Mouse (Mus musculus) intestine, postnatal 0 days (tissue): ENCODE measurements around the gene Psmb5. TPM values are rescaled to one million over a fixed set of nuclear protein-coding genes. Genes with fewer than 3 reads are reported as not detected.
A peak's percentile ranks its signal among the peaks of the same experiment; 100 is the strongest.

Source experiments
- ATAC-seq: fragments of 200-750 bp; cut with Nextera tagmentation; 2 replicates; pipeline ENCODE4 v1.8.0; 2017; ENCODE audit warnings: mild to moderate bottlenecking, moderate TSS enrichment, moderate library complexity
- H3K27ac ChIP-seq: fragments of 300-500 bp; sonication (generic); 2 replicates; pipeline ENCODE4 v1.5.1; 2014; ENCODE audit warnings: mild to moderate bottlenecking, low read depth, low read length, moderate library complexity
- H3K27me3 ChIP-seq: fragments of 300-500 bp; sonication (generic); replicated peaks from 2 replicates; pipeline ENCODE4 v1.6.1; 2014; ENCODE audit warnings: low read length, mixed read lengths; ENCODE audit not compliant: control insufficient read depth, insufficient read depth
- H3K36me3 ChIP-seq: fragments of 300-500 bp; sonication (generic); 2 replicates; pipeline ENCODE4 v1.6.1; 2014; ENCODE audit warnings: mild to moderate bottlenecking, moderate library complexity; ENCODE audit not compliant: control insufficient read depth, insufficient read depth
- H3K4me1 ChIP-seq: fragments of 300-500 bp; sonication (generic); replicated peaks from 2 replicates; pipeline ENCODE4 v1.6.1; 2014; ENCODE audit warnings: antibody characterized with exemption, low read length, mixed read lengths; ENCODE audit not compliant: control insufficient read depth, insufficient read depth
- H3K4me2 ChIP-seq: fragments of 300-500 bp; sonication (generic); replicated peaks from 2 replicates; pipeline ENCODE4 v1.6.1; 2014; ENCODE audit warnings: low read depth, mild to moderate bottlenecking, moderate library complexity
- H3K4me3 ChIP-seq: fragments of 300-500 bp; sonication (generic); 2 replicates; pipeline ENCODE4 v1.5.1; 2014; ENCODE audit warnings: low read depth, low read length
- H3K9ac ChIP-seq: fragments of 300-500 bp; sonication (generic); 2 replicates; pipeline ENCODE4 v1.6.1; 2014; ENCODE audit warnings: mild to moderate bottlenecking, low read depth, low read length
- H3K9me3 ChIP-seq: fragments of 300-500 bp; sonication (generic); 2 replicates; pipeline ENCODE4 v1.6.1; 2016; ENCODE audit warnings: mixed run types; ENCODE audit not compliant: control insufficient read depth
- CTCF ChIP-seq: sonication (generic); IDR thresholded peaks from 2 replicates; pipeline ENCODE4 v1.5.1; 2016; ENCODE audit warnings: low read depth, mild to moderate bottlenecking, control low read depth, antibody characterized with exemption, moderate library complexity
- WGBS: fragments of 180-500 bp; shearing (Covaris S2); extraction: QIAGEN DNeasy Blood & Tissue Kit; methylation state at CpG from one replicate; pipeline ENCODE4 v1.1.7; 2014; 5-methylcytosine and 5-hydroxymethylcytosine counted together
- microRNA counts: library from miRNA; unstranded; fragments of <30 nt; microRNA quantifications from one replicate; lab custom pipeline; 2016
- microRNA-seq: library from miRNA; unstranded; fragments of <30 nt; microRNA quantifications from one replicate; pipeline ENCODE4, GENCODE M21; 2016
- polyA plus RNA-seq: library from polyadenylated mRNA; unstranded; fragments of >200 nt; fragmentation: Nextera tagmentation; extraction: Ambion mirVana; gene quantifications from 2 replicates; pipeline ENCODE4 v1.2.1, GENCODE M21; 2015

Gene Psmb5
- polyA plus RNA-seq, 1 experiment from 2014 or later, result 274 TPM

GRCm38 (mm10) chr14:54572790-54573736 is 44.8 kb downstream of the Psmb5 start:
- peak overlapping the region; percentile 79 for H3K27ac ChIP-seq
- TF ChIP-seq CTCF, result no peak
- peak overlapping the region; percentile 7; the same call in 1 of the 2 replicates for H3K4me3 ChIP-seq
- H3K9ac ChIP-seq, result no peak overlapping the region
- H3K4me1 ChIP-seq, result 0 out of 2 replicates have a peak, but pooled peaks cover 15% of the 10 kb centered on the region
- no peaks in the 10 kb centered on the region for H3K9me3 ChIP-seq
- peak; percentile 83 for ATAC-seq
- 11% methylated on average over 14 of the region's 14 CpGs for WGBS
- H3K36me3 ChIP-seq, result peaks cover 21% of the 10 kb centered on the region; the same call in 1 of the 2 replicates
- H3K27me3 ChIP-seq, result no peaks in the 10 kb centered on the region
- peak overlapping the region; percentile 52 for H3K4me2 ChIP-seq

- Histone ChIP-seq H3K4me2 (0 out of 2 replicates have a peak overlapping the region, but pooled peaks have one; percentile 52), H3K9me3 (no peaks in the 10 kb centered on the region), H3K4me1 (0 out of 2 replicates have a peak, but pooled peaks cover 15% of the 10 kb centered on the region), H3K27ac (peak overlapping the region; percentile 41; the same call in 1 of the 2 replicates), H3K36me3 (peaks cover 26% of the 10 kb centered on the region; the same call in 1 of the 2 replicates), H3K9ac (no peak overlapping the region), H3K27me3 (no peaks in the 10 kb centered on the region), H3K4me3 (0 out of 2 replicates have a peak overlapping the region, but pooled peaks have one; percentile 3)
- no peak for TF ChIP-seq CTCF
- no peak for ATAC-seq
- 62% methylated on average over 4 of the region's 4 CpGs for WGBS
These were observed 45.7 kb downstream of the Psmb5 start for GRCm38 (mm10) chr14:54572122-54572521.

GRCm38 (mm10) chr14:54569451-54570392 is 48.1 kb downstream of the Psmb5 start:
- H3K27ac ChIP-seq, result no peak overlapping the region
- WGBS, result 71% methylated on average over 17 of the region's 17 CpGs

GRCm38 (mm10) chr14:54568694-54569414 is 49.0 kb downstream of the Psmb5 start:
- no peaks in the 10 kb centered on the region for H3K27me3 ChIP-seq
- H3K36me3 ChIP-seq, result peaks cover 26% of the 10 kb centered on the region; the same call in 1 of the 2 replicates
- H3K4me2 ChIP-seq, result no peak overlapping the region
- ATAC-seq, result no peak
- H3K9ac ChIP-seq, result no peak overlapping the region
- H3K27ac ChIP-seq, result no peak overlapping the region
- H3K9me3 ChIP-seq, result no peaks in the 10 kb centered on the region
- no peak overlapping the region for H3K4me3 ChIP-seq
- peak; percentile 89 for TF ChIP-seq CTCF
- 74% methylated on average over 15 of the region's 15 CpGs for WGBS
- H3K4me1 ChIP-seq, result 0 out of 2 replicates have a peak, but pooled peaks cover 11% of the 10 kb centered on the region

More at GRCm38 (mm10) chr14:54569451-54570392, 48.1 kb downstream of the Psmb5 start:
- Histone ChIP-seq H3K9me3 (no peaks in the 10 kb centered on the region), H3K36me3 (peaks cover 26% of the 10 kb centered on the region; the same call in 1 of the 2 replicates), H3K4me2 (no peak overlapping the region), H3K9ac (no peak overlapping the region), H3K27me3 (no peaks in the 10 kb centered on the region), H3K4me3 (no peak overlapping the region), H3K4me1 (0 out of 2 replicates have a peak, but pooled peaks cover 15% of the 10 kb centered on the region)
- ATAC-seq, result no peak
- no peak for TF ChIP-seq CTCF

MicroRNAs encoded within 50 kb of the gene (microRNA counts, 519-probe panel; counts per million panel counts)
- microRNA mmu-miR-686 (lab: Ali Mortazavi, UCI), result not detected

Small RNAs within 50 kb of the gene (microRNA-seq; reads per million reads assigned to microRNA genes)
- gene Mir686 (not detected), gene Mir6948 (not detected)

Other genes with a start within 250 kb of the Psmb5 start
- 188 TPM in 2 replicates for gene Slc7a7, start 200.2 kb downstream of the Psmb5 start, polyA plus RNA-seq
- gene Mrpl52, start 191.1 kb downstream of the Psmb5 start, polyA plus RNA-seq, result 300 and 317 TPM in 2 replicates
- gene Mmp14, start 186.4 kb downstream of the Psmb5 start, polyA plus RNA-seq, result 49.4 and 53.7 TPM in 2 replicates
- gene Lrp10, start 153.9 kb downstream of the Psmb5 start, polyA plus RNA-seq, result 105 and 108 TPM in 2 replicates
- 0.78 and 0.89 TPM in 2 replicates for gene Rem2, start 141.9 kb downstream of the Psmb5 start, polyA plus RNA-seq
- 18.1 and 20.9 TPM in 2 replicates for gene Prmt5, start 100.5 kb downstream of the Psmb5 start, polyA plus RNA-seq
- 28.2 and 29.4 TPM in 2 replicates for gene Haus4, start 63.4 kb downstream of the Psmb5 start, polyA plus RNA-seq
- gene Ajuba, start 40.5 kb downstream of the Psmb5 start, polyA plus RNA-seq, result 13.1 and 15.1 TPM in 2 replicates
- 2.9 and 3.1 TPM in 2 replicates for gene 4931414P19Rik, start 12.0 kb downstream of the Psmb5 start, polyA plus RNA-seq
- not detected in 2 replicates for gene Psmb11, start 3.4 kb upstream of the Psmb5 start, polyA plus RNA-seq
- gene Gm17606, start 22.9 kb upstream of the Psmb5 start, polyA plus RNA-seq, result not detected in 2 replicates
- gene Cdh24, start 23.3 kb upstream of the Psmb5 start, polyA plus RNA-seq, result 0.47 and 0.63 TPM in 2 replicates
- 75.5 and 76.8 TPM in 2 replicates for gene 1700123O20Rik, start 68.2 kb upstream of the Psmb5 start, polyA plus RNA-seq
- gene Acin1, start 68.9 kb upstream of the Psmb5 start, polyA plus RNA-seq, result 49.9 and 57.4 TPM in 2 replicates
- gene Gm29776, start 80.8 kb upstream of the Psmb5 start, polyA plus RNA-seq, result 0.09 TPM in 1 of 2 replicates, not detected in the other
- not detected in 2 replicates for gene Cebpe, start 94.2 kb upstream of the Psmb5 start, polyA plus RNA-seq
- 34.2 and 36.9 TPM in 2 replicates for gene Slc7a8, start 163.9 kb upstream of the Psmb5 start, polyA plus RNA-seq
- not detected in 2 replicates for gene Rnf212b, start 196.1 kb upstream of the Psmb5 start, polyA plus RNA-seq